Comparison of ENCODE assay signal across 10 mouse cellular contexts in the genomic region with DNA sequence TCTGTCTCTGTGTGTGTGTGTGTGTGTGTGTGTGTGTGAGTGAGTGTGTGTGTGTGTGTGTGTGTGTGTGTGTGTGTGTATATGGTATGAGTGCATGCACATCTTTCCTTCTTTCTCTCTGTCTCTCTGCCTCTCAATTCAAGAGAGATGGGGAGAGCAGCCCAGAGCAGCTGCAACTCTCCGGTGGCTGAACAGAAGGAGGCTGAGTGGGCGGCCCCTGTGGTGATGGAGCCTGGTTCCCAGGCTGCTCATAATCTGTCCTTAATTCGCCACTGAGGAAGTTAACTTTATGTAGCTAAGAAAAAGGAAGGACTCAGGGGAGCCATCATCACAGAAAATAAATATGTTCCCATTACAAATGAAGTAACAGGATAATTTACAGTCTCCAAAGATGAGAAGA.
DNase-seq lines count a peak whose midpoint lies in the region; ATAC-seq lines count a peak whose summit lies in the region.
"Had no signal": no experiment of that assay in that cellular context is flagged by ENCODE, and none has a peak within 500 bp of the region (broad histone marks: within the 10 kb centered on the region; RNA-seq: fewer than 3 reads in every experiment).

No protein-coding gene starts in this region.

- 33% methylated on average over 3 of the region's 3 CpGs for WGBS in hindbrain, embryonic 10.5 days
- WGBS in limb, embryonic 12.5 days: 9% methylated on average over 3 of the region's 3 CpGs

- H3K4me3 ChIP-seq in hindbrain, embryonic 10.5 days: no peak overlapping the region
- no peak overlapping the region for H3K4me3 ChIP-seq in limb, embryonic 12.5 days (replicated peaks)
- H3K4me3 ChIP-seq: lung, embryonic 15.5 days had no signal

- H3K27me3 ChIP-seq in hindbrain, embryonic 10.5 days (ENCODE audit: insufficient read depth, poor library complexity, severe bottlenecking): no peaks in the 10 kb centered on the region
- peaks cover 27% of the 10 kb centered on the region for H3K27me3 ChIP-seq in limb, embryonic 12.5 days
- H3K27me3 ChIP-seq: lung, embryonic 15.5 days had no signal

- H3K4me1 ChIP-seq in hindbrain, embryonic 10.5 days (replicated peaks): peaks cover 9% of the 10 kb centered on the region
- peaks cover 14% of the 10 kb centered on the region for H3K4me1 ChIP-seq in limb, embryonic 12.5 days (replicated peaks)
- H3K4me1 ChIP-seq: lung, embryonic 15.5 days had no signal

- DNase-seq in layer of hippocampus, adult 11-12 months (ENCODE audit: low spot score): peak; percentile 75
- no peak for DNase-seq in layer of hippocampus, postnatal 10 days (ENCODE audit: low spot score in 2 of 2)
- no peak for DNase-seq in hindbrain, embryonic 10.5 days (ENCODE audit: low spot score)
- DNase-seq in right cerebral cortex, postnatal 25 days: peak; percentile 76
- no peak for DNase-seq in yolk sac, embryonic 10.5 days (ENCODE audit: low spot score)
- no peak for DNase-seq in urinary bladder, postnatal 14 days (ENCODE audit: low spot score)
- DNase-seq in gastrocnemius, postnatal 10 days: no peak

- no peak overlapping the region for H3K9ac ChIP-seq in limb, embryonic 12.5 days (replicated peaks)
- H3K9ac ChIP-seq: lung, embryonic 15.5 days had no signal

- H3K4me2 ChIP-seq in limb, embryonic 12.5 days: peak overlapping the region; percentile 3; the same call in 1 of the 2 replicates
- H3K4me2 ChIP-seq: lung, embryonic 15.5 days had no signal

- no peaks in the 10 kb centered on the region for H3K9me3 ChIP-seq in hindbrain, embryonic 10.5 days
- H3K9me3 ChIP-seq in limb, embryonic 12.5 days: no peaks in the 10 kb centered on the region
- H3K9me3 ChIP-seq: lung, embryonic 15.5 days had no signal

- peak overlapping the region; percentile 40; the same call in 1 of the 2 replicates for H3K27ac ChIP-seq in hindbrain, embryonic 10.5 days
- no peak overlapping the region for H3K27ac ChIP-seq in limb, embryonic 12.5 days
- H3K27ac ChIP-seq: lung, embryonic 15.5 days had no signal

- no peaks in the 10 kb centered on the region for H3K36me3 ChIP-seq in hindbrain, embryonic 10.5 days
- no peaks in the 10 kb centered on the region for H3K36me3 ChIP-seq in limb, embryonic 12.5 days
- H3K36me3 ChIP-seq: lung, embryonic 15.5 days had no signal

- peak; percentile 72; the same call in 1 of the 2 replicates for ATAC-seq in limb, embryonic 12.5 days (ENCODE audit: insufficient number of reproducible peaks, insufficient read depth, low FRiP score, low TSS enrichment, low read depth)
- ATAC-seq: intestine, embryonic 16.5 days had no signal

Comparison
In these comparisons a context has a peak if more than half of its experiments do, and no peak if none do; other contexts are left out.
1. DNase-seq: peak in layer of hippocampus, adult 11-12 months (single experiment) and right cerebral cortex, postnatal 25 days (single experiment); none in layer of hippocampus, postnatal 10 days (0 of 2), hindbrain, embryonic 10.5 days (single experiment), yolk sac, embryonic 10.5 days (single experiment), urinary bladder, postnatal 14 days (single experiment) and gastrocnemius, postnatal 10 days (single experiment).